Mouse (Mus musculus) forebrain, embryonic 14.5 days (tissue): Measurements from ENCODE around the gene Sh2b2. TPM values are rescaled to one million over a fixed set of nuclear protein-coding genes. Genes with fewer than 3 reads are reported as not detected.
A peak's percentile ranks its signal among the peaks of the same experiment; 100 is the strongest.

Experiments used
- ATAC-seq: fragments of 200-750 bp; cut with Nextera tagmentation; 2 replicates; pipeline ENCODE4 v1.8.0; 2017; ENCODE audit warnings: mild to moderate bottlenecking, moderate library complexity
- DNase-seq: peaks from one replicate; pipeline ENCODE4 v3.0.0-alpha.2; 2015; ENCODE audit warnings: low spot score
- H3K27ac ChIP-seq: fragments of 300-500 bp; sonication (generic); 2 replicates; pipeline ENCODE4 v1.5.1; 2014; ENCODE audit warnings: low read depth, mild to moderate bottlenecking, control low read depth, low read length, moderate library complexity
- H3K27me3 ChIP-seq: fragments of 300-500 bp; sonication (generic); replicated peaks from 2 replicates; pipeline ENCODE4 v1.6.1; 2014; ENCODE audit warnings: low read length, control low read depth, mixed read lengths; ENCODE audit not compliant: control insufficient read depth, insufficient read depth
- H3K36me3 ChIP-seq: fragments of 300-500 bp; sonication (generic); 2 replicates; pipeline ENCODE4 v1.6.1; 2014; ENCODE audit warnings: low read length, control low read depth; ENCODE audit not compliant: control insufficient read depth, insufficient read depth
- H3K4me1 ChIP-seq: fragments of 300-500 bp; sonication (generic); 2 replicates; pipeline ENCODE4 v1.6.1; 2014; ENCODE audit warnings: antibody characterized with exemption, low read length, control low read depth; ENCODE audit not compliant: control insufficient read depth, insufficient read depth
- H3K4me2 ChIP-seq: fragments of 300-500 bp; sonication (generic); 2 replicates; pipeline ENCODE4 v1.6.1; 2014; ENCODE audit warnings: mild to moderate bottlenecking, control low read depth, low read length
- H3K4me3 ChIP-seq: fragments of 300-500 bp; sonication (generic); 2 replicates; pipeline ENCODE4 v1.5.1; 2014; ENCODE audit warnings: low read depth, low read length, control low read depth
- H3K9ac ChIP-seq: fragments of 300-500 bp; sonication (generic); 2 replicates; pipeline ENCODE4 v1.6.1; 2014; ENCODE audit warnings: mild to moderate bottlenecking, low read length, control low read depth, moderate library complexity
- H3K9me3 ChIP-seq: fragments of 300-500 bp; sonication (generic); replicated peaks from 2 replicates; pipeline ENCODE4 v1.6.1; 2016; ENCODE audit warnings: low read length, control low read depth, mixed read lengths; ENCODE audit not compliant: control insufficient read depth
- WGBS: fragments of 180-500 bp; shearing (Covaris S2); extraction: QIAGEN DNeasy Blood & Tissue Kit; methylation state at CpG from one replicate; pipeline ENCODE4 v1.1.7; 2014; 5-methylcytosine and 5-hydroxymethylcytosine counted together
- polyA plus RNA-seq: library from polyadenylated mRNA; unstranded; fragments of >200 nt; fragmentation: Nextera tagmentation; extraction: Ambion mirVana; gene quantifications from 2 replicates; pipeline ENCODE4 v1.2.1, GENCODE M21; 2014

The Sh2b2 gene
- 16.5 and 22.6 TPM in 2 replicates for polyA plus RNA-seq

- H3K9ac ChIP-seq = peak within 1 kb of the TSS; percentile 84
- no peaks in the 10 kb centered on the region for H3K9me3 ChIP-seq
- no peak within 1 kb of the TSS for H3K27ac ChIP-seq
- H3K4me3 ChIP-seq = peak within 1 kb of the TSS; percentile 78; the same call in 1 of the 2 replicates
- H3K27me3 ChIP-seq = no peaks in the 10 kb centered on the region
- ATAC-seq (no peak), DNase-seq (no peak)
- peaks cover 6% of the 10 kb centered on the region; the same call in 1 of the 2 replicates for H3K36me3 ChIP-seq
- H3K4me2 ChIP-seq = peak within 1 kb of the TSS; percentile 87
- H3K4me1 ChIP-seq = peaks cover 5% of the 10 kb centered on the region
- WGBS = 78% methylated on average over 2 of the region's 2 CpGs
These were observed at the start of gene Sh2b2 for GRCm38 (mm10) chr5:136246452-136246838. Gene Sh2b2, minus strand, starts transcription at chr5:136246556.

GRCm38 (mm10) chr5:136292971-136293418 is 46.6 kb upstream of the Sh2b2 start:
- peak; percentile 42 for DNase-seq
- Histone ChIP-seq H3K36me3 (peaks cover 30% of the 10 kb centered on the region), H3K4me3 (no peak overlapping the region), H3K4me2 (no peak overlapping the region), H3K9me3 (no peaks in the 10 kb centered on the region), H3K27me3 (no peaks in the 10 kb centered on the region), H3K4me1 (peaks cover 7% of the 10 kb centered on the region), H3K27ac (no peak overlapping the region), H3K9ac (no peak overlapping the region)
- 61% methylated on average over 4 of the region's 4 CpGs for WGBS
- ATAC-seq = peak; percentile 60

- no peak overlapping the region for H3K4me2 ChIP-seq
- DNase-seq = no peak
- H3K27ac ChIP-seq = peak overlapping the region; percentile 80
- H3K36me3 ChIP-seq = peaks cover 27% of the 10 kb centered on the region
- no peak for ATAC-seq
- H3K9me3 ChIP-seq = no peaks in the 10 kb centered on the region
- no peak overlapping the region for H3K9ac ChIP-seq
- H3K4me1 ChIP-seq = peaks cover 5% of the 10 kb centered on the region; the same call in 1 of the 2 replicates
- H3K4me3 ChIP-seq = no peak overlapping the region
- H3K27me3 ChIP-seq = no peaks in the 10 kb centered on the region
- 42% methylated on average over 2 of the region's 2 CpGs for WGBS
These were observed 46.0 kb upstream of the Sh2b2 start for GRCm38 (mm10) chr5:136292361-136292760.

GRCm38 (mm10) chr5:136291562-136291961 is 45.2 kb upstream of the Sh2b2 start:
- Histone ChIP-seq H3K36me3 (peaks cover 30% of the 10 kb centered on the region), H3K27ac (no peak overlapping the region), H3K4me2 (no peak overlapping the region), H3K27me3 (no peaks in the 10 kb centered on the region), H3K4me1 (peaks cover 3% of the 10 kb centered on the region; the same call in 1 of the 2 replicates), H3K9me3 (no peaks in the 10 kb centered on the region), H3K9ac (no peak overlapping the region), H3K4me3 (no peak overlapping the region)
- no peak for DNase-seq
- ATAC-seq = no peak
- 99% methylated on average over 2 of the region's 2 CpGs for WGBS

- no peak for ATAC-seq
- Histone ChIP-seq H3K9me3 (no peaks in the 10 kb centered on the region), H3K27me3 (no peaks in the 10 kb centered on the region), H3K4me2 (no peak overlapping the region), H3K4me3 (no peak overlapping the region), H3K36me3 (peaks cover 35% of the 10 kb centered on the region), H3K4me1 (0 out of 2 replicates have a peak, but pooled peaks cover 3% of the 10 kb centered on the region), H3K9ac (no peak overlapping the region), H3K27ac (no peak overlapping the region)
- no peak for DNase-seq
- WGBS = 96% methylated on average over 3 of the region's 3 CpGs
These were observed 43.4 kb upstream of the Sh2b2 start for GRCm38 (mm10) chr5:136289776-136290175.

- Histone ChIP-seq H3K4me2 (no peak overlapping the region), H3K27ac (no peak overlapping the region), H3K4me1 (0 out of 2 replicates have a peak, but pooled peaks cover 3% of the 10 kb centered on the region), H3K36me3 (peaks cover 46% of the 10 kb centered on the region), H3K9ac (no peak overlapping the region), H3K27me3 (no peaks in the 10 kb centered on the region), H3K9me3 (no peaks in the 10 kb centered on the region), H3K4me3 (no peak overlapping the region)
- no peak for ATAC-seq
- DNase-seq = no peak
- WGBS = 86% methylated on average over 6 of the region's 6 CpGs
These were observed 42.2 kb upstream of the Sh2b2 start for GRCm38 (mm10) chr5:136288351-136289081.

- H3K36me3 ChIP-seq = peaks cover 59% of the 10 kb centered on the region
These were observed 40.2 kb upstream of the Sh2b2 start for GRCm38 (mm10) chr5:136286566-136286965.

GRCm38 (mm10) chr5:136285106-136285505 is 38.8 kb upstream of the Sh2b2 start:
- Histone ChIP-seq H3K27me3 (no peaks in the 10 kb centered on the region), H3K9me3 (no peaks in the 10 kb centered on the region), H3K36me3 (peaks cover 65% of the 10 kb centered on the region), H3K9ac (no peak overlapping the region), H3K4me3 (no peak overlapping the region), H3K27ac (no peak overlapping the region), H3K4me1 (no peaks in the 10 kb centered on the region), H3K4me2 (no peak overlapping the region)
- no peak for DNase-seq
- WGBS = 87% methylated on average over 7 of the region's 7 CpGs
- ATAC-seq = no peak

More at GRCm38 (mm10) chr5:136286566-136286965, 40.2 kb upstream of the Sh2b2 start:
- Histone ChIP-seq H3K9me3 (no peaks in the 10 kb centered on the region), H3K27me3 (no peaks in the 10 kb centered on the region), H3K4me3 (no peak overlapping the region), H3K4me1 (no peaks in the 10 kb centered on the region), H3K27ac (no peak overlapping the region), H3K9ac (no peak overlapping the region), H3K4me2 (no peak overlapping the region)
- 89% methylated on average over 6 of the region's 6 CpGs for WGBS
- no peak for DNase-seq
- no peak for ATAC-seq

- H3K27ac ChIP-seq = no peak overlapping the region
- no peak overlapping the region for H3K4me3 ChIP-seq
- H3K9me3 ChIP-seq = no peaks in the 10 kb centered on the region
- no peak overlapping the region for H3K4me2 ChIP-seq
- peaks cover 88% of the 10 kb centered on the region for H3K36me3 ChIP-seq
- no peak for ATAC-seq
- no peak overlapping the region for H3K9ac ChIP-seq
- peak; percentile 64 for DNase-seq
- H3K27me3 ChIP-seq = no peaks in the 10 kb centered on the region
- H3K4me1 ChIP-seq = no peaks in the 10 kb centered on the region
- 63% methylated on average over 6 of the region's 6 CpGs for WGBS
These were observed 35.0 kb upstream of the Sh2b2 start for GRCm38 (mm10) chr5:136281351-136281750.
